Mouse (Mus musculus) heart, embryonic 13.5 days (tissue): ENCODE data around the gene 4931429L15Rik. TPM values are rescaled to one million over a fixed set of nuclear protein-coding genes. Genes with fewer than 3 reads are reported as not detected.
A peak's percentile ranks its signal among the peaks of the same experiment; 100 is the strongest.

ENCODE experiments used
- ATAC-seq: fragments of 200-750 bp; cut with Nextera tagmentation; 2 replicates; pipeline ENCODE4 v1.8.0; 2017; ENCODE audit warnings: moderate TSS enrichment; ENCODE audit not compliant: insufficient number of reproducible peaks, low FRiP score, low TSS enrichment; ENCODE audit errors: extremely low read depth
- H3K27ac ChIP-seq: fragments of 300-500 bp; sonication (generic); replicated peaks from 2 replicates; pipeline ENCODE4 v1.5.1; 2015; ENCODE audit warnings: moderate library complexity, mild to moderate bottlenecking, inconsistent platforms
- H3K27me3 ChIP-seq: fragments of 300-500 bp; sonication (generic); replicated peaks from 2 replicates; pipeline ENCODE4 v1.6.1; 2015; ENCODE audit warnings: mild to moderate bottlenecking, inconsistent platforms
- H3K36me3 ChIP-seq: fragments of 300-500 bp; sonication (generic); 2 replicates; pipeline ENCODE4 v1.6.1; 2015; ENCODE audit warnings: mild to moderate bottlenecking, inconsistent platforms
- H3K4me1 ChIP-seq: fragments of 300-500 bp; sonication (generic); 2 replicates; pipeline ENCODE4 v1.6.1; 2015; ENCODE audit warnings: inconsistent platforms
- H3K4me2 ChIP-seq: fragments of 300-500 bp; sonication (generic); 2 replicates; pipeline ENCODE4 v1.6.1; 2015; ENCODE audit warnings: inconsistent platforms, mild to moderate bottlenecking, moderate library complexity
- H3K4me3 ChIP-seq: fragments of 300-500 bp; sonication (generic); 2 replicates; pipeline ENCODE4 v1.5.1; 2015; ENCODE audit warnings: moderate library complexity, mild to moderate bottlenecking, inconsistent platforms
- H3K9ac ChIP-seq: fragments of 300-500 bp; sonication (generic); 2 replicates; pipeline ENCODE4 v1.6.1; 2015; ENCODE audit warnings: inconsistent platforms, mild to moderate bottlenecking, moderate library complexity
- H3K9me3 ChIP-seq: fragments of 300-500 bp; sonication (generic); 2 replicates; pipeline ENCODE4 v1.6.1; 2016; ENCODE audit warnings: inconsistent platforms
- whole genome bisulfite sequencing: fragments of 180-500 bp; shearing (Covaris S2); methylation state at CpG from one replicate; pipeline ENCODE4 v1.1.7; 2015; ENCODE audit warnings: mixed read lengths; 5-methylcytosine and 5-hydroxymethylcytosine counted together
- polyA plus RNA-seq: library from polyadenylated mRNA; unstranded; fragments of >200 nt; fragmentation: Nextera tagmentation; extraction: Ambion mirVana; gene quantifications from 2 replicates; pipeline ENCODE4 v1.2.1, GENCODE M21; 2015

4931429L15Rik gene
- polyA plus RNA-seq, 1 experiment from 2014 or later = not detected

- Histone ChIP-seq H3K27me3 (no peaks in the 10 kb centered on the region), H3K9me3 (no peaks in the 10 kb centered on the region), H3K27ac (peak within 1 kb of the TSS; percentile 87), H3K9ac (peak within 1 kb of the TSS; percentile 91), H3K4me1 (peaks cover 13% of the 10 kb centered on the region), H3K36me3 (peaks cover 63% of the 10 kb centered on the region), H3K4me2 (peak within 1 kb of the TSS; percentile 79), H3K4me3 (peak within 1 kb of the TSS; percentile 73)
- peak; percentile 79 for ATAC-seq
- WGBS = under 1% methylated on average over 55 of the region's 55 CpGs
These were observed 37.0 kb downstream of the 4931429L15Rik start, which contains the start of gene Bud13 for GRCm38 (mm10) chr9:46282631-46283436. TSS of gene Bud13 (plus strand) at chr9:46283008.

DNA sequence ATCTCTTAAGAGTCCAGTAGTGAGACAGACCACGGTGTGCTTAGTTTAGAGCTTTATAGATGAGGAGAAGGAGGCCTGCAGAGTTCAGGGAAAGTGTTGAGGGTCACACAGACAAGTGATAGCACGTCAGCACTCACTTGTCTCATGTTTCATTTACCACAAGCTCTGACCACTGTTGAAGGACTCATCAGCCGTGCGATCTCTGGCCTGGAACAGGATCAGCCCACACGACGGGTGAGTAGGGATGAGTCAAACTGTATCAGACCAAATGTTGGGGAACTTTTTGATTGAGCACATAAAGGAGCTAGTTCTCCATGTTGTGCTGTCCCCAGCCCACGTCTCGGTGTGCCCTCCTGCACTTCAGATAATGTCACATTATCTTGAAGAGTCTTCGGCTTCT lies 45.3 kb downstream of the 4931429L15Rik start:
- H3K9me3 ChIP-seq = no peaks in the 10 kb centered on the region
- WGBS = 67% methylated on average over 9 of the region's 9 CpGs
- H3K27me3 ChIP-seq = peaks cover 27% of the 10 kb centered on the region
- ATAC-seq = no peak
- peaks cover 51% of the 10 kb centered on the region for H3K36me3 ChIP-seq
- 0 out of 2 replicates have a peak overlapping the region, but pooled peaks have one; percentile 84 for H3K4me3 ChIP-seq
- no peak overlapping the region for H3K27ac ChIP-seq
- H3K4me2 ChIP-seq = peak overlapping the region; percentile 90
- peaks cover 14% of the 10 kb centered on the region for H3K4me1 ChIP-seq
- no peak overlapping the region for H3K9ac ChIP-seq

DNA sequence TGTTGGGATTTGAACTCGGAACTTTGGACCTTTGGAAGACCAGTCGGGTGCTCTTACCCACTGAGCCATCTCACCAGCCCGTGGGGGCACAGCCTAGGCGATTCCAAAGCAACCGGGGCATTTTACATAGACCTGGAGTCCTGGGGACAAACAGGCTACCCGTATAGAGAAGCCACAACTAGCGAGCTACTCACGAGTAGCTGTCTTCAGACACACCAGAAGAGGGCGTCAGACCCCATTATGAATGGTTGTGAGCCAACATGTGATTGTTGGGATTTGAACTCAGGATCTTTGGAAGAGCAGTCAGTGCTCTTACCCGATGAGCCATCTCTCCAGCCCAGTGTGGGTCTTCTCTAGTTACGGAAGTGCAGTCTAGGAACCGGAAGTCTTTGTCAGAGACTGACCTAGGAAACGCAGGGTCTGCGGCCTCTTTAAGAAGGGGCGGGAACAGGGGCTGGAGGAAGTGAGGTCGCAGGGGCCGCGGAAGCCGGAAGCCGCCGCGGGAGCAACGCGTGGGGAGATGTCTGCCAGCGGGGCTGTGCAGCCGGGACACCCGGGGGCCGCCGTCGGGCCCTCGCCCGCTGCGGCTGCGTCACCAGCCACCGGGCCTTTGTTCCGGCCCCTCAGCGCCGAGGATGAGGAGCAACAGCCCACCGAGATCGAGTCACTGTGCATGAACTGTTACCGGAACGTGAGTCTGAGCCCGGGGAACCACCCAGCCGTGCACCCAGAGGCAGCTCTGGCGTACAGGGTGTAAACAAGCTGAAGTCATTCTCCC lies 46.9 kb downstream of the 4931429L15Rik start, which contains the start of gene Zpr1:
Zpr1 (plus strand) TSS at position 388 of the 778 bp plus-strand sequence.
- Histone ChIP-seq H3K4me2 (peak within 1 kb of the TSS; percentile 90), H3K27me3 (peaks cover 43% of the 10 kb centered on the region), H3K4me3 (peak within 1 kb of the TSS; percentile 84), H3K4me1 (peaks cover 14% of the 10 kb centered on the region), H3K9me3 (no peaks in the 10 kb centered on the region), H3K27ac (peak within 1 kb of the TSS; percentile 73), H3K36me3 (peaks cover 36% of the 10 kb centered on the region), H3K9ac (peak within 1 kb of the TSS; percentile 89)
- peak; percentile 80 for ATAC-seq
- 5% methylated on average over 45 of the region's 45 CpGs for WGBS

GRCm38 (mm10) chr9:46272070-46272469 lies 47.7 kb downstream of the 4931429L15Rik start:
- ATAC-seq = no peak; the same call in 1 of the 2 replicates
- H3K4me1 ChIP-seq = peaks cover 14% of the 10 kb centered on the region
- WGBS = 58% methylated on average over 9 of the region's 9 CpGs
- peak overlapping the region; percentile 90 for H3K4me2 ChIP-seq
- H3K27me3 ChIP-seq = peaks cover 51% of the 10 kb centered on the region
- no peak overlapping the region for H3K9ac ChIP-seq
- no peaks in the 10 kb centered on the region for H3K9me3 ChIP-seq
- H3K27ac ChIP-seq = peak overlapping the region; percentile 73
- H3K36me3 ChIP-seq = peaks cover 28% of the 10 kb centered on the region
- H3K4me3 ChIP-seq = no peak overlapping the region

DNA sequence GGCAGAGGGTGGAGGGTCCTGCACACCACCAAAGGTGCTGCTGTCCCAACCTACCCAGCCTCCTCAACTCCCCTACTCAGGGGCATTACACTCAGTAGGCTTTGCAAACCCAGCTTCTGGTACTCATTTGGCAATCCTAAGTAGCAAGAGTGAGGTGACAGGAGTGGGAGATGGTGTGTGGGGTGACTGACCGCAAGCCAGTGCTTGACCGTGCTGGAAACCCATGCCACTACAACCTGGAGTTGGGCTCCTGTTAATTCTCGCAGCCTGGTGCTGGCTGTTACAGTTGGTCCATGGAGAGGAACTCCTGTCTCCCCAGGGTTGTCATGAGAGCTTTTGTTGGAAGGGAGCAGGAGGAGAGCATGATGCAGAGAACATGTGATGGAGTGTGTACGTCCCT lies 49.0 kb downstream of the 4931429L15Rik start:
- Histone ChIP-seq H3K36me3 (peaks cover 16% of the 10 kb centered on the region), H3K27ac (no peak overlapping the region), H3K4me3 (no peak overlapping the region), H3K9me3 (no peaks in the 10 kb centered on the region), H3K4me2 (no peak overlapping the region), H3K9ac (no peak overlapping the region), H3K4me1 (peaks cover 14% of the 10 kb centered on the region), H3K27me3 (peaks cover 51% of the 10 kb centered on the region)
- WGBS = 86% methylated on average over 4 of the region's 4 CpGs
- ATAC-seq = no peak

- ATAC-seq = no peak
- Histone ChIP-seq H3K9me3 (no peaks in the 10 kb centered on the region), H3K9ac (no peak overlapping the region), H3K27me3 (peaks cover 51% of the 10 kb centered on the region), H3K36me3 (no peaks in the 10 kb centered on the region), H3K4me3 (no peak overlapping the region), H3K4me2 (no peak overlapping the region), H3K4me1 (peaks cover 8% of the 10 kb centered on the region), H3K27ac (no peak overlapping the region)
- 83% methylated on average over 5 of the region's 5 CpGs for WGBS
These were observed 50.7 kb downstream of the 4931429L15Rik start for GRCm38 (mm10) chr9:46269125-46269524.

GRCm38 (mm10) chr9:46268343-46268873 lies 51.4 kb downstream of the 4931429L15Rik start, which contains the start of gene Apoa5:
TSS of gene Apoa5 (plus strand) at chr9:46268633.
- Histone ChIP-seq H3K4me2 (no peak within 1 kb of the TSS), H3K9ac (no peak within 1 kb of the TSS), H3K36me3 (no peaks in the 10 kb centered on the region), H3K4me1 (peaks cover under 1% of the 10 kb centered on the region), H3K4me3 (no peak within 1 kb of the TSS), H3K9me3 (no peaks in the 10 kb centered on the region), H3K27ac (no peak within 1 kb of the TSS), H3K27me3 (peaks cover 51% of the 10 kb centered on the region)
- ATAC-seq = no peak
- WGBS = 37% methylated on average over 7 of the region's 7 CpGs

- Histone ChIP-seq H3K9me3 (no peaks in the 10 kb centered on the region), H3K4me1 (no peaks in the 10 kb centered on the region), H3K27ac (no peak overlapping the region), H3K36me3 (no peaks in the 10 kb centered on the region), H3K9ac (no peak overlapping the region), H3K4me2 (no peak overlapping the region), H3K27me3 (no peaks in the 10 kb centered on the region), H3K4me3 (no peak overlapping the region)
- ATAC-seq = no peak
- WGBS = 73% methylated on average over 7 of the region's 7 CpGs
These were observed 58.7 kb downstream of the 4931429L15Rik start for GRCm38 (mm10) chr9:46261131-46261530.

- WGBS = 81% methylated on average over 6 of the region's 6 CpGs
These were observed 60.7 kb downstream of the 4931429L15Rik start for GRCm38 (mm10) chr9:46259111-46259510.

GRCm38 (mm10) chr9:46257546-46257945 lies 62.2 kb downstream of the 4931429L15Rik start:
- Histone ChIP-seq H3K27me3 (no peaks in the 10 kb centered on the region), H3K4me1 (no peaks in the 10 kb centered on the region), H3K4me3 (no peak overlapping the region), H3K4me2 (no peak overlapping the region), H3K36me3 (no peaks in the 10 kb centered on the region), H3K9ac (no peak overlapping the region), H3K27ac (peak overlapping the region; percentile 69), H3K9me3 (no peaks in the 10 kb centered on the region)
- WGBS = 67% methylated on average over 3 of the region's 3 CpGs
- no peak for ATAC-seq

More at GRCm38 (mm10) chr9:46259111-46259510, 60.7 kb downstream of the 4931429L15Rik start:
- no peaks in the 10 kb centered on the region for H3K9me3 ChIP-seq
- no peak overlapping the region for H3K4me2 ChIP-seq
- H3K4me1 ChIP-seq = no peaks in the 10 kb centered on the region
- no peak for ATAC-seq
- no peak overlapping the region for H3K4me3 ChIP-seq
- no peaks in the 10 kb centered on the region for H3K27me3 ChIP-seq
- no peak overlapping the region for H3K27ac ChIP-seq
- H3K9ac ChIP-seq = no peak overlapping the region
- no peaks in the 10 kb centered on the region for H3K36me3 ChIP-seq
